Mouse (Mus musculus): ENCODE results near the gene Calcoco1.

DNA sequence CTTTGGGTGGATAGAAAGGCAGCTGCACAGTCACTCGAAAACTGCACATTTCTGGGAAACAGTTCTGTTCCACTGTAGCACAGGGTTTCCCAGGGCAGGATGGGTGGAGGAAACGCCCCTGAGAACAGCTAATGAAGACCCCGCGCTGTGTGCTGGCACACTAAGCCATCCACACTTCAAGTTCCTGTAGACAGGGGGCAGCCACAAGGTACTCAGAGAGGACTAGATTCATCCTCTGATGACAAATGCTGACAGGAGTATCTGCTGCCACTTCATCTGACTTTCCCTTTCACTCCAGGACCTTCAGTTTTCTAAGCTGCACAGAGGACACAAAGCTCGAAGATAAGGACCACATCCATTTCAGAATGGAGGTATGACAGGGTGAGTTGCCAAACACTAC lies 17.2 kb downstream of the Calcoco1 start:
- no peak for TF ChIP-seq CTCF (IDR thresholded peaks at IDR 0.05; ENCODE audit: low read depth)
- TF ChIP-seq EP300 (IDR thresholded peaks at IDR 0.05; ENCODE audit: low read depth) = no peak

Measured in heart, postnatal 0 days (tissue).